Mouse (Mus musculus) stomach, embryonic 14.5 days (tissue): ENCODE measurements around the gene Gtpbp2. TPM values are rescaled to one million over a fixed set of nuclear protein-coding genes. Genes with fewer than 3 reads are reported as not detected.

Source experiments
- ATAC-seq: fragments of 200-750 bp; cut with Nextera tagmentation; 2 replicates; pipeline ENCODE4 v1.8.0; 2017; ENCODE audit warnings: low read depth, moderate TSS enrichment; ENCODE audit not compliant: insufficient number of reproducible peaks, insufficient read depth, low FRiP score
- H3K27ac ChIP-seq: fragments of 300-500 bp; sonication (generic); 2 replicates; pipeline ENCODE4 v1.5.1; 2014; ENCODE audit warnings: mild to moderate bottlenecking, low read length, moderate library complexity, mixed read lengths
- H3K27me3 ChIP-seq: fragments of 300-500 bp; sonication (generic); 2 replicates; pipeline ENCODE4 v1.6.1; 2014; ENCODE audit warnings: low read length, control low read depth, mixed read lengths; ENCODE audit not compliant: control insufficient read depth, insufficient read depth
- H3K36me3 ChIP-seq: fragments of 300-500 bp; sonication (generic); 2 replicates; pipeline ENCODE4 v1.6.1; 2014; ENCODE audit warnings: mild to moderate bottlenecking, control low read depth, low read length, moderate library complexity, mixed read lengths; ENCODE audit not compliant: control insufficient read depth, insufficient read depth
- H3K4me1 ChIP-seq: fragments of 300-500 bp; sonication (generic); 2 replicates; pipeline ENCODE4 v1.6.1; 2014; ENCODE audit warnings: low read length, control low read depth, mixed read lengths; ENCODE audit not compliant: control insufficient read depth, insufficient read depth
- H3K4me2 ChIP-seq: fragments of 300-500 bp; sonication (generic); replicated peaks from 2 replicates; pipeline ENCODE4 v1.6.1; 2014; ENCODE audit warnings: low read depth, low read length, control low read depth
- H3K4me3 ChIP-seq: fragments of 300-500 bp; sonication (generic); 2 replicates; pipeline ENCODE4 v1.5.1; 2014; ENCODE audit warnings: low read depth, low read length, control low read depth
- H3K9ac ChIP-seq: fragments of 300-500 bp; sonication (generic); replicated peaks from 2 replicates; pipeline ENCODE4 v1.6.1; 2014; ENCODE audit warnings: low read depth, mild to moderate bottlenecking, control low read depth, low read length, moderate library complexity, mixed read lengths
- H3K9me3 ChIP-seq: fragments of 300-500 bp; sonication (generic); 2 replicates; pipeline ENCODE4 v1.6.1; 2016; ENCODE audit warnings: low read depth, low read length, control low read depth; ENCODE audit not compliant: control insufficient read depth
- WGBS: fragments of 180-500 bp; shearing (Covaris S2); extraction: QIAGEN DNeasy Blood & Tissue Kit; methylation state at CpG from one replicate; pipeline ENCODE4 v1.1.7; 2014; 5-methylcytosine and 5-hydroxymethylcytosine counted together
- polyA plus RNA-seq: library from polyadenylated mRNA; unstranded; fragments of >200 nt; fragmentation: Nextera tagmentation; extraction: Ambion mirVana; gene quantifications from 2 replicates; pipeline ENCODE4 v1.2.1, GENCODE M21; 2014

The Gtpbp2 gene
- polyA plus RNA-seq, 1 experiment from 2014 or later, result 36.3 TPM

DNA sequence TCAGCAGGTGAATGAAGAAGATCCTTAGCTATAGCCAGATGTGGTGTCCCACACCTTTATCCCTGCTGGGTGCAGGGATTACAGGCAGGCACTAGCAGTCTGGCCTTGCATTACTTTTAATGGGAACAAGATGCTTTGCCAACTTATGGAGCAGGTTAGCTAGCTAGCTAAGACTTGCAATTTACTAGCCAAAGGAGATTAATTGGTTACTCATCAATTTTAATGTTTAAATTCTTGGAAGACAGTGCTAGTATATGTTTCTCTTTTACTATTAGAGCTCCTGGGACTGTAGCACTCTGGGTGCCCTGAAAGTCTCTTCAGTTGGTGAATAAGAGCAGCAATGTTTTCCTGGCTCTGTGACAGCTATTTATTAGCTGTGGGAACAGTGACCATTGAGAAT is 45.8 kb downstream of the Gtpbp2 start:
- no peak overlapping the region for H3K4me2 ChIP-seq
- no peak overlapping the region for H3K27ac ChIP-seq
- no peak overlapping the region for H3K4me3 ChIP-seq
- ATAC-seq, result no peak
- no peak overlapping the region for H3K9ac ChIP-seq
- H3K4me1 ChIP-seq, result peaks cover 10% of the 10 kb centered on the region; the same call in 1 of the 2 replicates
- H3K27me3 ChIP-seq, result no peaks in the 10 kb centered on the region
- H3K36me3 ChIP-seq, result peaks cover 57% of the 10 kb centered on the region
- no peaks in the 10 kb centered on the region for H3K9me3 ChIP-seq

DNA sequence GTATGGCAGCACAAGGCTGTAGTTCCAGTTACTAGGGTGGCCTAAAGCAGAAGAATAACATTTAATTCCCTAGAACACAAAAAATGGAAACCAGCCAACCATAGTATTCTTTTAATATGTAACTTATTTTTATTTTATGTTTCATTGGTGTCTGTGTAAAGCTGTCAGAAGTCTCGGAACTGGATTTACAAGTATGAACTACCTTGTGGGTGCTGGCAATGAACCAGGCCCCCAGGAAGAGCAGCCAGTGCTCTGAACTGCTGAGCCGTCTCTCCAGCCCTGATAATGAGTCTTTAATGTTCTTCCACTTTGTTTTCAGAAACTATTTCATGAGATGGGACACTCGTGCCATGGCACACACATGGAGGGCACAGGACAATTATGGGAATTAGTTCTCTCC is 49.7 kb downstream of the Gtpbp2 start:
- ATAC-seq, result no peak
- H3K36me3 ChIP-seq, result peaks cover 84% of the 10 kb centered on the region

More for the DNA sequence above, 49.7 kb downstream of the Gtpbp2 start:
- Histone ChIP-seq H3K4me2 (no peak overlapping the region), H3K27me3 (no peaks in the 10 kb centered on the region), H3K27ac (no peak overlapping the region), H3K9ac (no peak overlapping the region), H3K4me1 (no peaks in the 10 kb centered on the region), H3K9me3 (no peaks in the 10 kb centered on the region), H3K4me3 (no peak overlapping the region)
- 89% methylated on average over 3 of the region's 3 CpGs for WGBS

Other genes with a start within 250 kb of the Gtpbp2 start
- gene Vegfa, start 128.7 kb upstream of the Gtpbp2 start, polyA plus RNA-seq, result 6.8 and 8.1 TPM in 2 replicates
- gene Mrps18a, start 50.0 kb upstream of the Gtpbp2 start, polyA plus RNA-seq, result 132 and 141 TPM in 2 replicates
- gene Rsph9, start 16.8 kb upstream of the Gtpbp2 start, polyA plus RNA-seq, result 13.1 and 15.8 TPM in 2 replicates
- gene Mad2l1bp, start 7.5 kb upstream of the Gtpbp2 start, polyA plus RNA-seq, result 32.2 and 35.3 TPM in 2 replicates
- gene Polh, start 41.6 kb downstream of the Gtpbp2 start, polyA plus RNA-seq, result 14.3 and 14.7 TPM in 2 replicates
- gene Xpo5, start 41.8 kb downstream of the Gtpbp2 start, polyA plus RNA-seq, result 47.9 and 48.4 TPM in 2 replicates
- gene Polr1c, start 87.0 kb downstream of the Gtpbp2 start, polyA plus RNA-seq, result 86.8 and 87.9 TPM in 2 replicates
- 104 and 106 TPM in 2 replicates for gene Yipf3, start 87.0 kb downstream of the Gtpbp2 start, polyA plus RNA-seq
- gene Lrrc73, start 92.5 kb downstream of the Gtpbp2 start, polyA plus RNA-seq, result 0.55 and 0.85 TPM in 2 replicates
- 46.4 and 48.8 TPM in 2 replicates for gene Tjap1, start 122.0 kb downstream of the Gtpbp2 start, polyA plus RNA-seq
- gene Dlk2, start 136.4 kb downstream of the Gtpbp2 start, polyA plus RNA-seq, result 2.8 and 3.9 TPM in 2 replicates
- 4.6 and 4.9 TPM in 2 replicates for gene Abcc10, start 167.3 kb downstream of the Gtpbp2 start, polyA plus RNA-seq
- 12.7 and 16.5 TPM in 2 replicates for gene Zfp318, start 222.7 kb downstream of the Gtpbp2 start, polyA plus RNA-seq